Mouse (Mus musculus) C2C12 (cell line): Measurements from ENCODE around the gene Ric3.

Source experiments
- CEBPB ChIP-seq: IDR thresholded peaks from one replicate; pipeline ENCODE4 v1.6.1; 2011; ENCODE audit warnings: low read depth, mild to moderate bottlenecking, control low read depth, moderate library complexity
- CTCF ChIP-seq: IDR thresholded peaks from one replicate; pipeline ENCODE4 v1.5.1; 2011; ENCODE audit not compliant: control insufficient read depth, insufficient read depth, insufficient read length
- MAX ChIP-seq: IDR thresholded peaks from one replicate; pipeline ENCODE4 v1.6.1; 2011; ENCODE audit warnings: mild to moderate bottlenecking, control low read depth
- MYOD1 ChIP-seq: IDR thresholded peaks from one replicate; pipeline ENCODE4 v1.6.1; 2011; ENCODE audit warnings: low read depth; ENCODE audit not compliant: control insufficient read depth, insufficient read length
- MYOG ChIP-seq: IDR thresholded peaks from one replicate; pipeline ENCODE4 v1.6.1; 2011; ENCODE audit not compliant: control insufficient read depth, insufficient read length; ENCODE audit errors: extremely low read depth

- TF ChIP-seq CTCF (no peak), CEBPB (no peak), MAX (no peak), MYOG (no peak), MYOD1 (no peak)
Measured at GRCm38 (mm10) chr7:109096618-109097017, 13.5 kb upstream of the Ric3 start.
